Mouse (Mus musculus) adipocyte (in vitro differentiated cells): ENCODE data around the gene Col16a1.

ENCODE experiments used
- DNase-seq: peaks from one replicate; pipeline ENCODE4 v3.0.0-alpha.2; 2016; ENCODE audit warnings: low spot score

The Col16a1 gene

DNA sequence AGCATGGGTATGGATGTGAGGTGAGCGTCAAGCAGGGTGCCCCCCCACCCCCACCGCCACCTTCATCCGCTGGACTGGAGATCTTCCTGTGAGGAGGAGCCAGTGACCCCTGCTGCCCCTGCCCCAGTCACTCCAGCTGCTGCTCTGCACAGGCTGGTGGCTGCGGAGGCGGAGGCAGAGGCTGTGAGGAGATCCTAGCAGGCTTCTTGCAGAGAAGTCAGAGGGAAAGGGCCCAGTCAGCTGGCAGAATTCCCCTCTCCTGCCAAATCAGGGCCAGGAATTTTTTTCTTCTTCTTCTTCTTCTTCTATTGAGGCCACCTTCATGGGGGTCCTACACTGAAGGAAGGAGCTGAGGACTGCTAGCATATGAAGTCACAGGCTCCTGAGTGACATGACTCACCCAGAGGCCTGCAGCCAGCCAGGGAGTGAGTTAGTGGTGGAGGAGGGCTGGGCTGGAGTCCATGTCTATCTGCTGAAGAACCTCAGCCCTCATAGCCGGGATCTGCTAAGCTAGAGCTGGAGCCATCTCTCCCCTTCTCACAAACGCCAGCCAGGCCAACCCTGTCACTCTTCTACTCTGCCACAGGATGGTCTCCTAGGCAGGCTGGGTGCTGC lies 36.8 kb downstream of the Col16a1 start:
- peak; percentile 58 for DNase-seq

DNA sequence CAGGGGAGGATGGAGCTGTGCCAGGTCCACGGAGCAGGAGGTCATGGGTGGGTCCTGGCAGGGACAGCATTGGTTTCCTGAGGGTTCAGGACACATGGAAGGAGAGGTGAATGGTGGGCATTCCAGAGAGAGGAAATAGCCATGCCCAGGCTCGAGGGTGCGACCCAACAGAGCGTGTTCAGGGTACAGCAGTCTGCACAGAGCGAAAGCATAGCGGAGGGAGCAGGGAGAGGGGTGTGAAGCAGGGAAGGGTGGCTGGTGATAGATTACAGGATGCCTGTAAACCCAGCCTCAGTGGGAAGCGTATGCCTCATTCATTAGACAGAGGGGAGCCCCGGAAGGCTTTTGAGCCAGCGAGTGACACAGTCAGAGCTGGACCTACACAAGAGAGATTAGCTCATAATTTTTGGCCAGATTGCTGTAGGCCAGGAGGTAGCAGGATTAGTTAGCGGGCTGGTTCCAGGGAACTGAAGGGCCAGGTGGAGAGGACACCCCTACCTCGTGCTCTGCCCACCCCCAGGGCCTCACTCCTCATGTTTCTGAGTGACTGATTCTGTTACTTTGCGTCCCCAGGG lies 37.7 kb downstream of the Col16a1 start:
- no peak for DNase-seq

GRCm38 (mm10) chr4:130087293-130087692 lies 39.7 kb downstream of the Col16a1 start:
- peak; percentile 83 for DNase-seq

- no peak for DNase-seq
Measured at GRCm38 (mm10) chr4:130095137-130095536, 47.5 kb downstream of the Col16a1 start.

- DNase-seq, result no peak
Measured at GRCm38 (mm10) chr4:130101183-130101582, 53.5 kb downstream of the Col16a1 start.

DNA sequence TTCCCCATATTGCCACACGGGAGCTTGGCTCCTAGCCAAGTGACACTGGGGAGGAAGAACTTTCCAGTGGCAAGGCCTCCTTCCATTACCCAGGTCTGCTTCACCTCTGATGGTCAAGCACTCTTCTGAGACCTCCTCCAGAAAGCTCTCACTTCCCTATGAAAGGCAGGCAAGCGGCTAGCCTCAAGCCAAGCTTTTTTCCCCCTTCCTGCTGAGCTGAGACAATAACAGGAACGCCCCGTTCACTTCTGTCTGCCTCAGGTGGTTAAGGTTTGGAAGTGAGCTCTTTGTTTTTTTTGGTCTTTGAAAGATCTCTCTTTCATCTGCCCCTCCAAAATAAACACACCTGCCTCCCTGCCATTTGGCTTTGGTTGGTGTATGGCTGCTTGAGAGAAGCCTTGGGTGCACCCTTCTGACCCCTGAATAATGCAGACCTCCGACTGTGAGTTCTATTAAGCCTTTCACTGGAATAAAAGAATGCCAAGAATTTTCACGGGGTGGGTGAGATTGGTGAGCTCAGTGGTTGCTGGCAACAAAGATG lies 54.5 kb downstream of the Col16a1 start, which contains the start of gene Pef1:
Pef1 (plus strand) TSS at position 448 of the 541 bp plus-strand sequence.
- DNase-seq, result no peak

- no peak for DNase-seq
Measured at GRCm38 (mm10) chr4:130103632-130104031, 56.0 kb downstream of the Col16a1 start.

DNA sequence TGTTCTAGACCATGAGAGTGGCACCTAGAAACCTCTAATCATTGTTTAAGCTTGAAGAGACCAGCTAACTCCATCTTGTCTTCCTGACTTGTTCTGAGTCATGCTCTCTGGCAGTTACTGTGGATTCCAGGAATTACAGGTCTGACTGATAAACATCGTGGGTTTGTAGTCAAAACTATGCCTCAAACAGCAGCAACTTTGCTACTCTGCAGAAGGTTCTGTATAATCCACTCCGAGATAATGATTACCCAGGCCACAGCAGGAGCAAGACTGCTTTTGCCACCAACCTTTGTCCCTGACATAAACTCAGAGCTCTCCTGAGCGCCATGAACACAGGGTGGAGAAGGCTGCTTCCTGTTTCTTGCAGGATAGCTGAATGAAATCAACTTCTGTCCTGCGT lies 56.9 kb downstream of the Col16a1 start:
- DNase-seq, result peak; percentile 48

GRCm38 (mm10) chr4:130107065-130107443 lies 59.4 kb downstream of the Col16a1 start:
- DNase-seq, result no peak

- DNase-seq, result peak; percentile 100
Measured at GRCm38 (mm10) chr4:130107444-130108131, 59.9 kb downstream of the Col16a1 start.

GRCm38 (mm10) chr4:130108929-130109328 lies 61.3 kb downstream of the Col16a1 start:
- peak; percentile 80 for DNase-seq

DNA sequence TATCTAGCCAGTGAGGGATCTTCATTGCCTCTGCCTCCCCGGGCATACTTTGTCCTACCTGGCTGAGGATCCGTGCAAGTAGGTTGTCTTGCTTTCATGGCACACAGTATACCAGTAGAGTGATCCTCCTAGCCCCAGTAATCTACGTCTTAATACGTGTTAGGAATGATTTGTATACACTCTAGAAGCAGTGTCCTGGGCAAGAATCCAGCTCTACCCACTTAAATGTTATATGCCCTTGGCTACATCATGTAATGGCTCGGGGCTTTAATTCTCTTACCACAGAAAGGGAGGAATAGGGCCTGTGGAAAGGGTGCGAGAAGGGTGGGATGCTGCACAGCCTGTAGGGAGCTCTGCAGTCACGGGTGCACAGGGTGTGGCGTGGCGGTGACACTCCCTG lies 62.0 kb downstream of the Col16a1 start:
- DNase-seq, result no peak

DNA sequence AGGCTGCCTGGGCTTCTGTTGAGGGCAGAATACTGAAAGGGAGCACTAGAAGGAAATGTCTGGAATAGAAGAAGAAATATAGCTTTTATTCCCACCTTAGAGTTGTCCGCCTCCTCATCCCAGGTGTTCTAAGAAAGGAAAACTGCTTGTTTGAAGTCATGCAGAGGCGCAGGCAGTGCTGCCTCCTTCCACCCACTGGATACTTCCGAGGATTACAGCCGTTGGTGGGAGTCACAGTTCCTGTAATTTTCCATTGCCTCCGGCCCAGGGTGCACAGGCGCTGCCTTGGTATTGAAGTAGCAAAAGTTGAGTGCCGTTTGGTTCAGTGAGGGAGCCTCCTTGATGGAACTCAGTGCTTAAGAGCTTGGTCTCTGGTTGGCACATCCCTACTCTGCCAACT lies 62.5 kb downstream of the Col16a1 start:
- no peak for DNase-seq

DNA sequence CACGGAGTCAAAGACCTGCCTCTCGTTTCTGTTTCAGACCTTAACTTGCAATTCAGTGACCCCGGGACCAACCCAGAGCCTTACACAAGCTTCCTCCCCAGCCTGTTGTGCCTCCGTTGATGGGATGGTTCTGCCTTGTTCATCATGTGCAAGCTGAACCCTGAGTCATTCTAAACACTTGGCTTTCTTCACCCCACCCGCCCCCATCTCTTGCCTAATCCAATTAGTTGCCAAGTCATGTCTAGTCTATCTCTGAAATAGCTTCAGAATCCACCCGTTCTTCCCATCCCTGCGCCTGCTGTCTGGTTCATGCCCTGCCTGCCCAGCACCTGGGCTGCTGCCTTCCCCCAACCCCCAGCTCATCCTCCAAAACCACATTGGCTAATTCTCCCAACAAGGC lies 64.7 kb downstream of the Col16a1 start:
- peak; percentile 91 for DNase-seq

- DNase-seq, result no peak
Measured at GRCm38 (mm10) chr4:130112732-130113131, 65.1 kb downstream of the Col16a1 start.

DNA sequence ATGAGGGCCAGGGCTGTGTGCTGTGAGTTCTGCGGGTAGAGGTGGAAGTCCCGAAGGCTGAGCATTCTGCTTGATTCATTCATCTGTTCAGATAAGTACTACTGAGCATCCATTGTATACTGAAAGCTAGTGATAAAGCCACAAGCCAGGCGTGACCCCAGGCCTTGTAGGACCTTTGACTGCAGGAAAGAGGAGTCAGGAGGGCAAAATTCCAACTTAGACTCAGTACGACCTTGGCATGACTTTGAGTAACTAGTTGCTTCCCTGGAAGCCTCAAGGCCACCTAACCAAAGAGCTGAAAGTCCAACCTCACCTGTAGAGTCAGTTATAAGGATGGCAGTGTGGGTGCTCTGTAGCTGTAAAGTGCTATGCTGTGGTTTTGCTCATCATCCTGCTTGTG lies 73.1 kb downstream of the Col16a1 start:
- no peak for DNase-seq

- no peak for DNase-seq
Measured at GRCm38 (mm10) chr4:130121560-130121959, 73.9 kb downstream of the Col16a1 start.

- peak; percentile 59 for DNase-seq
Measured at GRCm38 (mm10) chr4:130123020-130123419, 75.4 kb downstream of the Col16a1 start.

DNA sequence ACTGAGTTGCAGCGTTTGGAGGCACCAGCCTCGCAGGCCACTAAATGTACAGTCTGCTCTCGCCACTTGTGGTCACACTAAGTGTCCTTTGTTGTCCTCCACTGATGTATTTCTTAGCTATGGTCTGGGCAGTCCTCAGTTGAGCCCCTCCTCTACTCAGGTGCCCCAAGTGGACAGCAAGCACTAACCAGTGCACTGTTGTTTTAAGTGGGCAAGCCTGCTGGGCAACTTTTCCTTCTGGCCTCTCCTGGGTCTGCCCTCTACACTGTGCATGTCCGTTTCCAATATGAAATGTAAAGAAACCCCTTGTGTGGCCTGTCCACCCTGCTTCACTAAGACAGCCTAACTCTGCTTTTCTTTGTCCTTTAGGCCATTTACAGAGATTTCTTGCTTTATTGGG lies 76.5 kb downstream of the Col16a1 start:
- DNase-seq, result no peak

DNA sequence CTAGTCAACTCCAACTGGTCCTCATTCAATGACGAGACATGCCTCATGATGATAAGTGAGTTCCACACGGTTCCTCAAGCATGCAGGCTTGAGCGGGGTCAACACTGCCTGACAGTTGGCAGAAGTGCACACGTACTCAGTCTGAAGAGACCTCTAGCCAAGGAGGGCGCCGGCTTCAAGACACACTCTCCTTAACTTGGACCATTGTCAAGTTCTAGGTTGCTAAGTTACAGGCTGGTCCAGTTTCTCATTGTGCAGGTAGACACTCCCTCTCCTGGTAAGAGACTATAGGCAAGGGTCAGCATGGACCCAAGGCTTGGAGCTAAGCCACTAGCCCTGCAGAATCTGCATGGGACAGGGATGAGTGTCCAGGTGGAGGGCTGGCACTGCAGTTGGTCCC lies 77.5 kb downstream of the Col16a1 start:
- DNase-seq, result no peak

- peak; percentile 78 for DNase-seq
Measured at GRCm38 (mm10) chr4:130125935-130126334, 78.3 kb downstream of the Col16a1 start.

DNA sequence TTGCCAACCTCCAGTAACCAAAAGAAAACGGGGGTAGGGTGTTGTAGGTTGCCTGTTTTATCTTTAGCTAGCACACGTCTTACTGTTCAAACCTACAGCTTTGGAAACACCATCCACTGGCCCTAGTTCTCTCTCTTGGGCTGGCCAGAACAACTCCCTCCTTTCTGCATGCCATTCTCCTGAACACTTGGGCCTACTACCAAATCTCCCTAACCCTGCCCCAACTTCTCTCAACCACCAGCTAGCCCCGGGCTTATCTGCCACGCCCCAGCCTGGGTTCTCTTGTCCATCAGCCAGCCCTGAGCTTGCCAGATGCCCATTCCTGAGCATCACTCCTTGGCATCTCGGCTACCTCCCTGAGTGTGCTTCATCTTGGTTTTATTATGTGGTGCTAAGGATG lies 81.3 kb downstream of the Col16a1 start:
- DNase-seq, result no peak

GRCm38 (mm10) chr4:130130082-130130481 lies 82.4 kb downstream of the Col16a1 start:
- DNase-seq, result no peak
